Mouse (Mus musculus) MEL (cell line): ENCODE data around the gene Rhd. TPM values are rescaled to one million over a fixed set of nuclear protein-coding genes. Genes with fewer than 3 reads are reported as not detected.

Experiments
- DNase-seq: peaks from one replicate; pipeline ENCODE4 v3.0.0; 2011; ENCODE audit warnings: low read depth, low spot score
- H3K27ac ChIP-seq: 2 replicates; pipeline ENCODE4 v1.5.1; 2012; ENCODE audit warnings: low read depth, mild to moderate bottlenecking, control low read depth, low read length, moderate library complexity; ENCODE audit not compliant: control insufficient read depth
- H3K27me3 ChIP-seq, 2 experiments: fragments of 150-350 bp in 1 of 2; sonication (generic) in 1 of 2; 2 replicates each; pipeline ENCODE4 v1.6.1; 2012; ENCODE audit warnings: low read length in 2 of 2, mild to moderate bottlenecking in 2 of 2, improper control_type of control experiment in 1 of 2, moderate library complexity in 1 of 2; ENCODE audit not compliant: insufficient read depth in 2 of 2, control insufficient read depth in 1 of 2
- H3K36me3 ChIP-seq, 2 experiments: 2 replicates each; pipeline ENCODE4 v1.6.1; 2012 to 2014; ENCODE audit warnings: low read length in 2 of 2, improper control_type of control experiment in 1 of 2, inconsistent platforms in 1 of 2, mild to moderate bottlenecking in 1 of 2; ENCODE audit not compliant: insufficient read depth in 2 of 2, control insufficient read depth in 1 of 2
- H3K4me1 ChIP-seq, 2 experiments: fragments of 150-350 bp in 1 of 2; sonication (generic) in 1 of 2; 2 replicates each; pipeline ENCODE4 v1.6.1; 2012; ENCODE audit warnings: low read length in 2 of 2, improper control_type of control experiment in 1 of 2, mild to moderate bottlenecking in 1 of 2; ENCODE audit not compliant: insufficient read depth in 2 of 2, control insufficient read depth in 1 of 2
- H3K4me3 ChIP-seq, 2 experiments: fragments of 150-350 bp in 1 of 2; sonication (generic) in 1 of 2; 2 replicates each; pipeline ENCODE4 v1.5.1; 2012; ENCODE audit warnings: low read depth in 2 of 2, low read length in 2 of 2, mild to moderate bottlenecking in 2 of 2, moderate library complexity in 2 of 2, control low read depth in 1 of 2, improper control_type of control experiment in 1 of 2; ENCODE audit not compliant: control insufficient read depth in 1 of 2, insufficient read depth in 1 of 2
- H3K79me2 ChIP-seq: 2 replicates; pipeline ENCODE4 v1.6.1; 2012; ENCODE audit warnings: mild to moderate bottlenecking, low read length, moderate library complexity; ENCODE audit not compliant: control insufficient read depth, poor library complexity, insufficient read depth
- H3K9ac ChIP-seq: 2 replicates; pipeline ENCODE4 v1.6.1; 2012; ENCODE audit warnings: low read depth, mild to moderate bottlenecking, control low read depth, low read length, moderate library complexity; ENCODE audit not compliant: control insufficient read depth, poor library complexity, severe bottlenecking
- H3K9me3 ChIP-seq: fragments of 150-350 bp; sonication (generic); replicated peaks from 2 replicates; pipeline ENCODE4 v1.6.1; 2012; ENCODE audit warnings: mild to moderate bottlenecking, low read length, improper control_type of control experiment, moderate library complexity; ENCODE audit not compliant: insufficient read depth
- BHLHE40 ChIP-seq: IDR thresholded peaks from 2 replicates; pipeline ENCODE4 v1.6.1; 2012; ENCODE audit warnings: low read depth, mild to moderate bottlenecking, inconsistent platforms, low read length, improper control_type of control experiment, borderline replicate concordance
- CHD2 ChIP-seq: IDR thresholded peaks from 2 replicates; pipeline ENCODE4 v1.6.1; 2011; ENCODE audit warnings: low read length, improper control_type of control experiment
- CTCF ChIP-seq, 3 experiments: IDR thresholded peaks in 2 of 3; conservative IDR thresholded peaks in 1 of 3; 2 replicates each; pipeline ENCODE4 v1.5.1; 2011 to 2012; ENCODE audit warnings: low read length in 3 of 3, low read depth in 2 of 3, mild to moderate bottlenecking in 2 of 3, improper control_type of control experiment in 1 of 3, inconsistent platforms in 1 of 3, mixed read lengths in 1 of 3, moderate library complexity in 1 of 3; ENCODE audit not compliant: control insufficient read depth in 1 of 3, insufficient read depth in 1 of 3, poor library complexity in 1 of 3, severe bottlenecking in 1 of 3
- EP300 ChIP-seq, 2 experiments: IDR thresholded peaks; 2 replicates each; pipeline ENCODE4 v1.6.1; 2011; ENCODE audit warnings: improper control_type of control experiment in 2 of 2, low read length in 2 of 2, low read depth in 1 of 2, mild to moderate bottlenecking in 1 of 2
- ETS1 ChIP-seq: IDR thresholded peaks from 2 replicates; pipeline ENCODE4 v1.6.1; 2012; ENCODE audit warnings: low read depth, mild to moderate bottlenecking, inconsistent platforms, low read length, improper control_type of control experiment, moderate library complexity
- GATA1 ChIP-seq: IDR thresholded peaks from 2 replicates; pipeline ENCODE4 v1.6.1; 2011; ENCODE audit warnings: low read depth, low read length, improper control_type of control experiment
- HCFC1 ChIP-seq: IDR thresholded peaks from 2 replicates; pipeline ENCODE4 v1.6.1; 2012; ENCODE audit warnings: low read depth, mild to moderate bottlenecking, inconsistent platforms, low read length, improper control_type of control experiment, moderate library complexity
- MAFK ChIP-seq: IDR thresholded peaks from 2 replicates; pipeline ENCODE4 v1.6.1; 2011; ENCODE audit warnings: low read depth, mild to moderate bottlenecking, low read length, improper control_type of control experiment, borderline replicate concordance
- MAX ChIP-seq: IDR thresholded peaks from 2 replicates; pipeline ENCODE4 v1.6.1; 2011; ENCODE audit warnings: low read length, improper control_type of control experiment
- MAZ ChIP-seq: IDR thresholded peaks from 2 replicates; pipeline ENCODE4 v1.6.1; 2012; ENCODE audit warnings: low read depth, mild to moderate bottlenecking, inconsistent platforms, low read length, improper control_type of control experiment
- MEF2A ChIP-seq: IDR thresholded peaks from 2 replicates; pipeline ENCODE4 v1.6.1; 2014; ENCODE audit warnings: low read depth, mild to moderate bottlenecking, inconsistent platforms, low read length, improper control_type of control experiment; ENCODE audit not compliant: poor library complexity, insufficient replicate concordance, severe bottlenecking; ENCODE audit errors: extremely low read depth
- MXI1 ChIP-seq: IDR thresholded peaks from 2 replicates; pipeline ENCODE4 v1.6.1; 2011; ENCODE audit warnings: mild to moderate bottlenecking, low read depth, low read length, improper control_type of control experiment
- MYB ChIP-seq: IDR thresholded peaks from 2 replicates; pipeline ENCODE4 v1.6.1; 2011; ENCODE audit warnings: mild to moderate bottlenecking, low read depth, low read length, improper control_type of control experiment
- MYC ChIP-seq: IDR thresholded peaks from 2 replicates; pipeline ENCODE4 v1.6.1; 2011; ENCODE audit warnings: low read depth, mild to moderate bottlenecking, low read length, improper control_type of control experiment, moderate library complexity
- NRF1 ChIP-seq: IDR thresholded peaks from 2 replicates; pipeline ENCODE4 v1.6.1; 2014; ENCODE audit warnings: low read depth, mild to moderate bottlenecking, inconsistent platforms, low read length, improper control_type of control experiment, moderate library complexity; ENCODE audit not compliant: poor library complexity, insufficient read depth, severe bottlenecking
- RCOR1 ChIP-seq: IDR thresholded peaks from 2 replicates; pipeline ENCODE4 v1.6.1; 2012; ENCODE audit warnings: low read depth, mild to moderate bottlenecking, inconsistent platforms, low read length, improper control_type of control experiment
- SIN3A ChIP-seq: IDR thresholded peaks from 2 replicates; pipeline ENCODE4 v1.6.1; 2012; ENCODE audit warnings: low read length, improper control_type of control experiment, inconsistent platforms
- TAL1 ChIP-seq: IDR thresholded peaks from 2 replicates; pipeline ENCODE4 v1.6.1; 2012; ENCODE audit warnings: mild to moderate bottlenecking, inconsistent platforms, low read length, moderate library complexity, mixed read lengths
- TBP ChIP-seq: IDR thresholded peaks from 2 replicates; pipeline ENCODE4 v1.8.0; 2011; ENCODE audit warnings: low read depth, low read length, improper control_type of control experiment
- TCF12 ChIP-seq: IDR thresholded peaks from 2 replicates; pipeline ENCODE4 v1.6.1; 2014; ENCODE audit warnings: low read depth, mild to moderate bottlenecking, inconsistent platforms, low read length, improper control_type of control experiment, moderate library complexity
- UBTF ChIP-seq: IDR thresholded peaks from 2 replicates; pipeline ENCODE4 v1.6.1; 2012; ENCODE audit warnings: low read depth, mild to moderate bottlenecking, inconsistent platforms, low read length, improper control_type of control experiment, moderate library complexity, borderline replicate concordance; ENCODE audit not compliant: insufficient read depth
- USF2 ChIP-seq, 2 experiments: IDR thresholded peaks; 2 replicates each; pipeline ENCODE4 v1.6.1; 2011 to 2012; ENCODE audit warnings: improper control_type of control experiment in 2 of 2, low read length in 2 of 2, borderline replicate concordance in 1 of 2, inconsistent platforms in 1 of 2, low read depth in 1 of 2, mild to moderate bottlenecking in 1 of 2; ENCODE audit not compliant: insufficient read depth in 1 of 2
- ZC3H11A ChIP-seq: IDR thresholded peaks from 2 replicates; pipeline ENCODE4 v1.6.1; 2012; ENCODE audit warnings: low read depth, mild to moderate bottlenecking, inconsistent platforms, low read length, improper control_type of control experiment
- ZKSCAN1 ChIP-seq: IDR thresholded peaks from 2 replicates; pipeline ENCODE4 v1.6.1; 2012; ENCODE audit warnings: low read depth, mild to moderate bottlenecking, inconsistent platforms, low read length, improper control_type of control experiment, moderate library complexity
- ZMIZ1 ChIP-seq: IDR thresholded peaks from 2 replicates; pipeline ENCODE4 v1.6.1; 2012; ENCODE audit warnings: low read depth, mild to moderate bottlenecking, inconsistent platforms, low read length, improper control_type of control experiment, moderate library complexity
- polyA plus RNA-seq, 2 experiments: library from polyadenylated mRNA; stranded (reverse) in 1 of 2; unstranded in 1 of 2; fragments of >175 nt in 1 of 2; fragments of >200 nt in 1 of 2; gene quantifications; 2 replicates each; pipeline versions ENCODE4 v1.2.1 to v1.2.4; 2012; ENCODE audit warnings: low replicate concordance in 2 of 2, low read depth in 1 of 2; ENCODE audit not compliant: insufficient read length in 2 of 2, insufficient read depth in 1 of 2, missing spikeins in 1 of 2
- total RNA-seq: library from RNA; depleted of rRNA; stranded (reverse); fragments of 300-350 nt; gene quantifications from 2 replicates; pipeline ENCODE4 v1.2.3, GENCODE M21; 2012

Rhd gene
- total and polyA plus RNA-seq, 3 experiments, result 49.9 to 176 TPM; not detected in 1

DNA sequence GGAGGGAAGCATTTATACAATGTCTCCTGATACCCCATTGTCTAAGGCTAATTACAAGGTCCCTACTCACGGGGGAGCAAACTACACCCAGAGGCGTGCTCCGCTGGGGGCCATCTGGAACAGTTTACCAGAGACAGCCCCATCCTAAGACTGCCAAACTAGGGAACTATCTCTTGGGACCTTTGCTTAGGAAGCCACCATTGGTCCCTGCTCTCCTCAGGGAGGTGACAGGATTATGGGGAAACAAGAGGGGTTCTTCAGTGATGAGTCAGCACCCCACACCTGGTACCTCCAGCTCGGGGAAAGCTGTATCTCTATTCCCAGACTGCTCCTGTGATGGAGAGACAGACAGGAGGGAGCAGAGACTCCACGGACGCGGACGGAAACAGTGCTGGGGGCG, 4.2 kb downstream of the Rhd start:
- Histone ChIP-seq H3K9me3 (no peaks in the 10 kb centered on the region), H3K36me3 (peaks cover 0 to 34% of the 10 kb centered on the region in 2 experiments; a peak in 2 of 4 replicates), H3K79me2 (no peaks in the 10 kb centered on the region; the same call in 1 of the 2 replicates), H3K27ac (peak overlapping the region; percentile 66), H3K4me3 (peak overlapping the region in 1 of 2 experiments; percentile 28; a peak in 1 of 4 replicates), H3K9ac (peak overlapping the region; percentile 29), H3K27me3 (no peaks in the 10 kb centered on the region), H3K4me1 (peaks cover 25 to 42% of the 10 kb centered on the region in 2 experiments)
- TF ChIP-seq EP300 (IDR thresholded peaks at IDR 0.05; ENCODE audit: low read depth in 1 of 2, low read length in 2 of 2) (0 out of 4 replicates have a peak, but pooled peaks of 1 of the 2 experiments have one; percentile 10), NRF1 (no peak)
- peak; percentile 43 for DNase-seq

DNA sequence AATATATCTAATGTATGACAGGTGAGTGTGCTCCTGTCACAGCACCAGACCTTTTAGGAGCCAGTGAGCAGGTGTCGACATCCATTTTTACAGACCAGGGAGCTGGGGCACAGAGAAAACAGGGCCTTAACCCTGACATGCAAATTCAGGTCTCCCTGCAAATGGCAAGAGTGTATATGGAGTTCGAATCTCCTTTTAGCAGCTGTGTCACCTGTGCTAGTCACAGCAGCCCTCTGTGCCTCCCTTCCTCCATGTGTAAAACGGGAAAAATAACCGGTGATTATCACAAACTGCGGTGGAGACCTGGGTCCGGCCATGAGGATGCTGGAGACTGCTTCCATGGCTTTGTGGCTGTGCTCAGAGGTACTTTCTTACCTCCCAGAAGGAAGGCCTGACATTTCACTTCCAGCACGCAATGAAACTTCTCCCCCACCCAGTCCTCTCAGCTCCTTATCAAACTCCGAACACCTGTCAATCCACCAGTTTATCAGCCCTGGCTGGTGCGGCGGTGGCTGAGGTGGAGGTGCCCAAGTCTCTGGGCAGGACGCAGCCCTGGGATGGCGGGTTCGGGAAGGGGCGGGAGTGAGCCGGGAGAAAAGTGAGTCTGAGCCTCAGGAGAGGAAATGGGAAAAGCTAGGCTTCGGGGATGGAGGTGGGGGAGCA, 4.9 kb downstream of the Rhd start:
- no peaks in the 10 kb centered on the region for H3K27me3 ChIP-seq
- TF ChIP-seq TBP, result no peak
- peak; percentile 93 for TF ChIP-seq GATA1
- TF ChIP-seq MYC, result 0 out of 2 replicates have a peak, but pooled peaks have one; percentile 43
- TF ChIP-seq MAFK, result no peak
- no peak for TF ChIP-seq MEF2A
- no peak for TF ChIP-seq ZC3H11A
- peak; percentile 40 for TF ChIP-seq HCFC1
- no peak for TF ChIP-seq UBTF
- TF ChIP-seq CHD2, result peak; percentile 52; the same call in 1 of the 2 replicates
- TF ChIP-seq ETS1, result peak; percentile 86
- peak; percentile 90 to 96 for TF ChIP-seq EP300 (IDR thresholded peaks at IDR 0.05; ENCODE audit: low read depth in 1 of 2, low read length in 2 of 2)
- 0 out of 2 replicates have a peak, but pooled peaks have one; percentile 4 for TF ChIP-seq MYB
- no peak for TF ChIP-seq USF2 (IDR thresholded peaks at IDR 0.05; ENCODE audit: borderline replicate concordance in 1 of 2, insufficient read depth in 1 of 2, low read depth in 1 of 2, low read length in 2 of 2)
- TF ChIP-seq MXI1, result peak; percentile 63
- TF ChIP-seq MAZ, result peak; percentile 94
- TF ChIP-seq TCF12, result peak; percentile 99
- peak; percentile 81 for TF ChIP-seq RCOR1
- 0 out of 2 replicates have a peak, but pooled peaks have one; percentile 25 for TF ChIP-seq ZMIZ1
- TF ChIP-seq NRF1, result no peak
- no peak; the same call in 1 of the 2 replicates for TF ChIP-seq BHLHE40
- TF ChIP-seq MAX, result peak; percentile 39; the same call in 1 of the 2 replicates
- TF ChIP-seq CTCF (IDR thresholded peaks at IDR 0.05 in 2 of 3, conservative IDR thresholded peaks at IDR 0.05 in 1 of 3; ENCODE audit: control insufficient read depth in 1 of 3, insufficient read depth in 1 of 3, low read depth in 2 of 3, low read length in 3 of 3, poor library complexity in 1 of 3, severe bottlenecking in 1 of 3), result no peak
- peak; percentile 75 for TF ChIP-seq SIN3A
- TF ChIP-seq TAL1, result peak; percentile 94
- no peak for TF ChIP-seq ZKSCAN1
- peak overlapping the region; percentile 85 for H3K27ac ChIP-seq
- DNase-seq, result peak; percentile 89
- no peaks in the 10 kb centered on the region; the same call in 1 of the 2 replicates for H3K79me2 ChIP-seq
- H3K4me3 ChIP-seq, result peak overlapping the region; percentile 45 to 47
- H3K9me3 ChIP-seq, result no peaks in the 10 kb centered on the region
- H3K4me1 ChIP-seq, result peaks cover 23 to 36% of the 10 kb centered on the region in 2 experiments
- peaks cover 0 to 31% of the 10 kb centered on the region in 2 experiments; a peak in 2 of 4 replicates for H3K36me3 ChIP-seq
- peak overlapping the region; percentile 58 for H3K9ac ChIP-seq
